Mouse (Mus musculus) CH12.LX (cell line): ENCODE measurements around the gene Polr2a.

Experiments used
- CTCF ChIP-seq, 2 experiments: IDR thresholded peaks in 1 of 2; conservative IDR thresholded peaks in 1 of 2; 2 replicates each; pipeline ENCODE4 v1.5.1; 2011 to 2012; ENCODE audit warnings: low read depth in 2 of 2, low read length in 2 of 2, improper control_type of control experiment in 1 of 2, inconsistent platforms in 1 of 2, mild to moderate bottlenecking in 1 of 2, moderate library complexity in 1 of 2
- EP300 ChIP-seq: IDR thresholded peaks from 2 replicates; pipeline ENCODE4 v1.6.1; 2011; ENCODE audit warnings: low read length, improper control_type of control experiment
- JUND ChIP-seq: conservative IDR thresholded peaks from 2 replicates; pipeline ENCODE4 v1.6.1; 2011; ENCODE audit warnings: low read depth, low read length, improper control_type of control experiment
- MAX ChIP-seq: IDR thresholded peaks from 2 replicates; pipeline ENCODE4 v1.6.1; 2011; ENCODE audit warnings: low read length, improper control_type of control experiment
- MEF2A ChIP-seq: IDR thresholded peaks from 2 replicates; pipeline ENCODE4 v1.6.1; 2014; ENCODE audit warnings: low read depth, mild to moderate bottlenecking, inconsistent platforms, low read length, improper control_type of control experiment, borderline replicate concordance
- NRF1 ChIP-seq: IDR thresholded peaks from 2 replicates; pipeline ENCODE4 v1.6.1; 2014; ENCODE audit warnings: low read depth, mild to moderate bottlenecking, inconsistent platforms, low read length, improper control_type of control experiment, moderate library complexity
- POLR2A ChIP-seq: IDR thresholded peaks from 2 replicates; pipeline ENCODE4 v1.6.1; 2011; ENCODE audit warnings: low read depth, mild to moderate bottlenecking, improper control_type of control experiment, low read length
- POLR2AphosphoS2 ChIP-seq: IDR thresholded peaks from 2 replicates; pipeline ENCODE4 v1.6.1; 2011; ENCODE audit warnings: low read depth, low read length, improper control_type of control experiment
- RAD21 ChIP-seq: IDR thresholded peaks from 2 replicates; pipeline ENCODE4 v1.6.1; 2011; ENCODE audit warnings: low read depth, mild to moderate bottlenecking, low read length, improper control_type of control experiment, moderate library complexity
- TCF12 ChIP-seq: IDR thresholded peaks from 2 replicates; pipeline ENCODE4 v1.6.1; 2014; ENCODE audit warnings: low read depth, mild to moderate bottlenecking, inconsistent platforms, low read length, improper control_type of control experiment
- ZC3H11A ChIP-seq: IDR thresholded peaks from 2 replicates; pipeline ENCODE4 v1.6.1; 2012; ENCODE audit warnings: low read depth, mild to moderate bottlenecking, inconsistent platforms, low read length, improper control_type of control experiment
- ZMIZ1 ChIP-seq: IDR thresholded peaks from 2 replicates; pipeline ENCODE4 v1.6.1; 2012; ENCODE audit warnings: low read depth, mild to moderate bottlenecking, inconsistent platforms, low read length, improper control_type of control experiment

DNA sequence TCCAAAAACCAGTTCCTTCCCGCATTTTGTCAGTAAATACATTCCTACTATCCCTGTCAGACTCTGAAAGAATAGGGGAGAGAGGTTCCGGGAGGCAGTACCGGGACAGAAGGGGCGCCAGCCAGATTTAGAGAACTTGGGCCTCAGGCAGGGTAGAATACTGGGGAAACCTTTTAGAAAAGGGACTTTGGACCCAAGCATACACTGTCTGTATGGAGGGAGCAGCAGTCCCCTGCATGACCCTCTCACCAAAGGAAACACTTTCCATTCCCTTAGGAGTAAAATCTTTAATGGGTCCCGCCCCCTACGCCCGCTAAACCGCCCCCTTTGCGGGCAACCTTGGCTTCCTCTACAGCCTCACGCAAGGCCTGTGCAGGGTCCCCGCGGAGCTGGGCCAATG lies 44.9 kb upstream of the Polr2a start:
- TF ChIP-seq EP300 (no peak), ZMIZ1 (no peak), CTCF (conservative IDR thresholded peaks at IDR 0.05 in 1 of 2, IDR thresholded peaks at IDR 0.05 in 1 of 2; ENCODE audit: low read depth in 2 of 2, low read length in 2 of 2) (no peak), MAX (no peak), POLR2AphosphoS2 (no peak), ZC3H11A (no peak), TCF12 (no peak), JUND (no peak), POLR2A (no peak), NRF1 (no peak), RAD21 (no peak), MEF2A (no peak)
